Mouse (Mus musculus): ENCODE measurements around the gene Cpeb4. TPM values are rescaled to one million over a fixed set of nuclear protein-coding genes. Genes with fewer than 3 reads are reported as not detected.
A peak's percentile ranks its signal among the peaks of the same experiment; 100 is the strongest.

Gene Cpeb4
- polyA plus RNA-seq, 1 experiment from 2014 or later = 5.9 TPM

- no peak for ATAC-seq (replicated peaks; ENCODE audit: extremely low read depth, insufficient read depth, low FRiP score)
- Histone ChIP-seq H3K9me3 (replicated peaks; ENCODE audit: control insufficient read depth, low read length) (peaks cover 2% of the 10 kb centered on the region; the same call in 1 of the 2 replicates), H3K4me2 (ENCODE audit: low read depth, low read length) (peak overlapping the region; percentile 81), H3K36me3 (ENCODE audit: control insufficient read depth, insufficient read depth) (peaks cover 3% of the 10 kb centered on the region; the same call in 1 of the 2 replicates), H3K27me3 (ENCODE audit: control insufficient read depth, insufficient read depth, low read length) (no peaks in the 10 kb centered on the region), H3K27ac (ENCODE audit: low read length) (no peak overlapping the region), H3K4me1 (ENCODE audit: control insufficient read depth, insufficient read depth, low read length) (peaks cover 13% of the 10 kb centered on the region), H3K9ac (ENCODE audit: low read length) (peak overlapping the region; percentile 67), H3K4me3 (ENCODE audit: low read length) (peak overlapping the region; percentile 46)
- WGBS = 34% methylated on average over 2 of the region's 2 CpGs
Measured at GRCm38 (mm10) chr11:31874071-31874470, 2.1 kb downstream of the Cpeb4 start.

DNA sequence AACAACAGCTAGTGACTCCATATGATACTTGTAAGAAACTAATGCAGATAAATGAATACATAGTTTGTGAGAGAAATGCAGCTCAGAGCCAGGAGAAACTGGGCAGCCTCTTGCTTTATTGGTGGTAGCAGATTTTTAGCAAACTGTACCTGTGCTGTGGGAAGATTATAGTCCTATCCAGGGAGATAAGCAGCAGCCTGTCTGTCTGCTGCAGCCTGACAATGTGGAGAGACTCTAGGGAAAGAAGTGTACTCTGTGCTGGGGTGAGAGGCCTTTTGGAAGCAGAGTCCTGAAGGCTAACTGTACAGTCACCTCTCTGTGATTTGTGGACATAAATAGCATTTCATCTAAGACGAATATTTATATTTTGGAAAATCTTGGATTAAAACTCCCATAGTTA lies 11.7 kb downstream of the Cpeb4 start:
- Histone ChIP-seq H3K9me3 (replicated peaks; ENCODE audit: control insufficient read depth, low read length) (no peaks in the 10 kb centered on the region), H3K4me3 (ENCODE audit: low read length) (no peak overlapping the region), H3K27me3 (ENCODE audit: control insufficient read depth, insufficient read depth, low read length) (no peaks in the 10 kb centered on the region), H3K4me1 (ENCODE audit: control insufficient read depth, insufficient read depth, low read length) (peaks cover 21% of the 10 kb centered on the region), H3K27ac (ENCODE audit: low read length) (peak overlapping the region; percentile 17; the same call in 1 of the 2 replicates), H3K4me2 (ENCODE audit: low read depth, low read length) (no peak overlapping the region), H3K36me3 (ENCODE audit: control insufficient read depth, insufficient read depth) (no peaks in the 10 kb centered on the region), H3K9ac (ENCODE audit: low read length) (0 out of 2 replicates have a peak overlapping the region, but pooled peaks have one; percentile 21)
- WGBS = 29% methylated on average over 1 of the region's 1 CpGs
- no peak for ATAC-seq (replicated peaks; ENCODE audit: extremely low read depth, insufficient read depth, low FRiP score)

DNA sequence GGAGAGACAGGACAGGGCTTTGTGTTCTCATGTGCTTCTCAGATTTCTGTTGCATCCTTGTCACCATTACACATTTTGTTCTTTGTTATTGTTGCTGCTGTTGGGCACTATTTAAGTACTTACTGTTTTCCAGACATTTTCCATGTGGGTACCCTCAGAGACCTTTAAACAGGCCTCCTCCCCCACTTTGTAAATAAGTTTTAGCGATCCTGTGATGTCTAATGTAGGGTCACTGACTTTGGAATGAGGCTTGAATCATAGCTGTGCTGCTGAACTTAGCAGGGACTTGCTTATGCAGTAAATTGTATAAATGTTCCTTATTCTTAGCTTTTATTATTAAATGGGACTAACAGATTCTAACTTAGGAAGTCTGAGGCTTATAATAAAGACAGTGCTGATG lies 13.8 kb downstream of the Cpeb4 start:
- H3K36me3 ChIP-seq (ENCODE audit: control insufficient read depth, insufficient read depth) = no peaks in the 10 kb centered on the region
- H3K27ac ChIP-seq (ENCODE audit: low read length) = no peak overlapping the region
- no peaks in the 10 kb centered on the region for H3K27me3 ChIP-seq (ENCODE audit: control insufficient read depth, insufficient read depth, low read length)
- 67% methylated on average over 1 of the region's 1 CpGs for WGBS
- H3K4me2 ChIP-seq (ENCODE audit: low read depth, low read length) = no peak overlapping the region
- H3K4me3 ChIP-seq (ENCODE audit: low read length) = no peak overlapping the region
- no peaks in the 10 kb centered on the region for H3K9me3 ChIP-seq (replicated peaks; ENCODE audit: control insufficient read depth, low read length)
- H3K4me1 ChIP-seq (ENCODE audit: control insufficient read depth, insufficient read depth, low read length) = peaks cover 21% of the 10 kb centered on the region
- no peak overlapping the region for H3K9ac ChIP-seq (ENCODE audit: low read length)
- no peak for ATAC-seq (replicated peaks; ENCODE audit: extremely low read depth, insufficient read depth, low FRiP score)

DNA sequence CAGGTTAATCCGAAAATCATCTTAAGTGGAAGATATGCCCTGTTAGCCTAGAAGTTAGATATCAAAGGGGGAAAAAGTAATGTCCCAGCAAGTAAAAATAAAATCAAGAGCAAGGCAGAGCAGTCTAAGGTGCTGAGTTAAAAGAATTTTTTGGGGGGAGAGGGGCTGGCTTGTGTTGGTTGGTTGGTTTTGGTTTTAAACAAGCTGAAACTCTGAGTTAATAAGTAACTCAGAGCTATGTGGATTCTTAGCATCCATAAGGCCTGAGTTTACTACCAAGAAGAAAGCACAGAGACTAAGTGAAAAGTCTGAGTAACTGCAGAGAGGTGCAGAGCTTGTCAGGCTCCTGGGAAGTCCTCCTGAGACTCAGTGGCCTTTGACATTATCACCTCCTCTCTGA lies 16.2 kb downstream of the Cpeb4 start:
- Histone ChIP-seq H3K36me3 (ENCODE audit: control insufficient read depth, insufficient read depth) (no peaks in the 10 kb centered on the region), H3K4me1 (ENCODE audit: control insufficient read depth, insufficient read depth, low read length) (peaks cover 26% of the 10 kb centered on the region), H3K9me3 (replicated peaks; ENCODE audit: control insufficient read depth, low read length) (no peaks in the 10 kb centered on the region), H3K27ac (ENCODE audit: low read length) (no peak overlapping the region), H3K9ac (ENCODE audit: low read length) (no peak overlapping the region), H3K4me2 (ENCODE audit: low read depth, low read length) (no peak overlapping the region), H3K4me3 (ENCODE audit: low read length) (no peak overlapping the region), H3K27me3 (ENCODE audit: control insufficient read depth, insufficient read depth, low read length) (no peaks in the 10 kb centered on the region)
- no peak for ATAC-seq (replicated peaks; ENCODE audit: extremely low read depth, insufficient read depth, low FRiP score)
- 70% methylated on average over 1 of the region's 1 CpGs for WGBS

DNA sequence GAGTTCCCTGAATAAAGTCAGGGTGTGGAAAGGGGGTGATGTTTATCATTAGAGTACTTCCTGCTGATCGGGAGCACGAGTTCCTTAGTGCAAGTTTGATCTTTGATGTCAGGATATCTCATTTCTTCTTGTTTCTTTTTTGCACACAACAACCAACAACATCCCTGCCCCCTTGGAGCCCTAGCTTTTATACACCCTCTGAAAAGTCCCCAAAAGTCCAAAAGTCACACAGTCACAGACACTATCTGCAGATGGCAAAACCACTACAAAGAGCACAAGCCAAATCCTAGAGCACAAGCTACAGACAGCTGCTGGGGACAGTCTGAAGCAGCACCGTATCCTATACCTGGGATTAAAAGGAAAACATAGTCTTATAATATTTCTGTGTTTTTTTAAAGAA lies 20.1 kb downstream of the Cpeb4 start:
- Histone ChIP-seq H3K4me3 (ENCODE audit: low read length) (no peak overlapping the region), H3K36me3 (ENCODE audit: control insufficient read depth, insufficient read depth) (no peaks in the 10 kb centered on the region)

GRCm38 (mm10) chr11:31893639-31894038 lies 21.6 kb downstream of the Cpeb4 start:
- peaks cover 33% of the 10 kb centered on the region for H3K4me1 ChIP-seq (ENCODE audit: control insufficient read depth, insufficient read depth, low read length)
- no peaks in the 10 kb centered on the region for H3K36me3 ChIP-seq (ENCODE audit: control insufficient read depth, insufficient read depth)
- 19% methylated on average over 2 of the region's 2 CpGs for WGBS
- ATAC-seq (replicated peaks; ENCODE audit: extremely low read depth, insufficient read depth, low FRiP score) = peak; percentile 62
- H3K27ac ChIP-seq (ENCODE audit: low read length) = peak overlapping the region; percentile 94
- H3K9me3 ChIP-seq (replicated peaks; ENCODE audit: control insufficient read depth, low read length) = no peaks in the 10 kb centered on the region
- no peak overlapping the region for H3K4me3 ChIP-seq (ENCODE audit: low read length)
- no peaks in the 10 kb centered on the region for H3K27me3 ChIP-seq (ENCODE audit: control insufficient read depth, insufficient read depth, low read length)
- peak overlapping the region; percentile 62 for H3K9ac ChIP-seq (ENCODE audit: low read length)
- peak overlapping the region; percentile 40 for H3K4me2 ChIP-seq (ENCODE audit: low read depth, low read length)

More for the DNA sequence above, 20.1 kb downstream of the Cpeb4 start:
- Histone ChIP-seq H3K9me3 (replicated peaks; ENCODE audit: control insufficient read depth, low read length) (no peaks in the 10 kb centered on the region), H3K27me3 (ENCODE audit: control insufficient read depth, insufficient read depth, low read length) (no peaks in the 10 kb centered on the region), H3K9ac (ENCODE audit: low read length) (no peak overlapping the region), H3K27ac (ENCODE audit: low read length) (peak overlapping the region; percentile 11; the same call in 1 of the 2 replicates), H3K4me1 (ENCODE audit: control insufficient read depth, insufficient read depth, low read length) (peaks cover 34% of the 10 kb centered on the region), H3K4me2 (ENCODE audit: low read depth, low read length) (no peak overlapping the region)
- WGBS = 34% methylated on average over 3 of the region's 3 CpGs
- ATAC-seq (replicated peaks; ENCODE audit: extremely low read depth, insufficient read depth, low FRiP score) = no peak

- Histone ChIP-seq H3K4me3 (ENCODE audit: low read length) (no peak overlapping the region), H3K27me3 (ENCODE audit: control insufficient read depth, insufficient read depth, low read length) (no peaks in the 10 kb centered on the region), H3K27ac (ENCODE audit: low read length) (peak overlapping the region; percentile 22; the same call in 1 of the 2 replicates), H3K36me3 (ENCODE audit: control insufficient read depth, insufficient read depth) (no peaks in the 10 kb centered on the region), H3K4me2 (ENCODE audit: low read depth, low read length) (no peak overlapping the region), H3K4me1 (ENCODE audit: control insufficient read depth, insufficient read depth, low read length) (peaks cover 50% of the 10 kb centered on the region), H3K9me3 (replicated peaks; ENCODE audit: control insufficient read depth, low read length) (no peaks in the 10 kb centered on the region), H3K9ac (ENCODE audit: low read length) (no peak overlapping the region)
- no peak for ATAC-seq (replicated peaks; ENCODE audit: extremely low read depth, insufficient read depth, low FRiP score)
- 64% methylated on average over 4 of the region's 4 CpGs for WGBS
Measured at GRCm38 (mm10) chr11:31896065-31896792, 24.2 kb downstream of the Cpeb4 start.

- no peaks in the 10 kb centered on the region for H3K27me3 ChIP-seq (ENCODE audit: control insufficient read depth, insufficient read depth, low read length)
- H3K9me3 ChIP-seq (replicated peaks; ENCODE audit: control insufficient read depth, low read length) = no peaks in the 10 kb centered on the region
- no peak overlapping the region for H3K27ac ChIP-seq (ENCODE audit: low read length)
- no peaks in the 10 kb centered on the region for H3K36me3 ChIP-seq (ENCODE audit: control insufficient read depth, insufficient read depth)
- 71% methylated on average over 3 of the region's 3 CpGs for WGBS
- no peak overlapping the region for H3K4me3 ChIP-seq (ENCODE audit: low read length)
- no peak for ATAC-seq (replicated peaks; ENCODE audit: extremely low read depth, insufficient read depth, low FRiP score)
- H3K4me1 ChIP-seq (ENCODE audit: control insufficient read depth, insufficient read depth, low read length) = peaks cover 53% of the 10 kb centered on the region
- no peak overlapping the region for H3K9ac ChIP-seq (ENCODE audit: low read length)
- H3K4me2 ChIP-seq (ENCODE audit: low read depth, low read length) = no peak overlapping the region
Measured at GRCm38 (mm10) chr11:31896905-31897304, 24.9 kb downstream of the Cpeb4 start.

DNA sequence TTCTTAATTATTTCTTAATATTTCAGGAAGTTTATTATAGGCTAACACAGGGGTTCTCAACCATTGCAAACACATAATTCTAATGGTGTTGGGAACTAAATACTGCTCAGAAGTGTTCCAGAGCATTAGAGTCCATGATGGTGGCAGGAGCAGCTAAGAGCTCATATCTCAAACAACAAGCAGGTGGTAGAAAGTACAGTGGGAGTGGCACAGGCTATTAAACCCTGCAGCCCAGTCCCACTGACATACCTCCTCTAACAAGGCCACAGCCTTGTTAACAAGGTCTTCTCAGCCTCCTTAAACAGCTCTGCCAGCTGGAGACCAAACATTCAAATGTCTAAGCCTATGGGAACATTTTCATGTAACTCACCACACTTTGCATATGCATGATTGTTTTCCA lies 27.2 kb downstream of the Cpeb4 start:
- no peak for ATAC-seq (replicated peaks; ENCODE audit: extremely low read depth, insufficient read depth, low FRiP score)
- H3K36me3 ChIP-seq (ENCODE audit: control insufficient read depth, insufficient read depth) = no peaks in the 10 kb centered on the region
- H3K4me3 ChIP-seq (ENCODE audit: low read length) = no peak overlapping the region
- H3K27me3 ChIP-seq (ENCODE audit: control insufficient read depth, insufficient read depth, low read length) = no peaks in the 10 kb centered on the region
- H3K9ac ChIP-seq (ENCODE audit: low read length) = no peak overlapping the region
- H3K4me2 ChIP-seq (ENCODE audit: low read depth, low read length) = no peak overlapping the region
- peak overlapping the region; percentile 26 for H3K27ac ChIP-seq (ENCODE audit: low read length)
- peaks cover 48% of the 10 kb centered on the region for H3K4me1 ChIP-seq (ENCODE audit: control insufficient read depth, insufficient read depth, low read length)
- no peaks in the 10 kb centered on the region for H3K9me3 ChIP-seq (replicated peaks; ENCODE audit: control insufficient read depth, low read length)
